Mouse (Mus musculus) left cerebral cortex, postnatal 4 days (tissue): Measurements from ENCODE around the gene Ambra1. TPM values are rescaled to one million over a fixed set of nuclear protein-coding genes. Genes with fewer than 3 reads are reported as not detected.
A peak's percentile ranks its signal among the peaks of the same experiment; 100 is the strongest.

ENCODE experiments used
- DNase-seq: peaks from one replicate; pipeline ENCODE4 v3.0.0-alpha.2; 2022
- intact Hi-C: fragments of 180-260 bp; cut with DNase I; formaldehyde crosslinking; loops from one replicate; pipeline ENCODE4 v1.15.1; 2025
- microRNA-seq: library from miRNA; unstranded; fragments of <30 nt; microRNA quantifications from one replicate; pipeline ENCODE4 v1.2.0, GENCODE M21; 2022
- total RNA-seq, 2 experiments: library from RNA; stranded (reverse); gene quantifications; 2 replicates each; pipeline ENCODE4 v1.2.3; 2021

Ambra1 gene
- total RNA-seq, 2 experiments from 2014 or later: 56.5 to 56.7 TPM

GRCm38 (mm10) chr2:91955875-91956274 is 225.9 kb downstream of the Ambra1 start:
- DNase-seq: no peak
- intact Hi-C loops: no loop called here

- intact Hi-C loops: no loop called here
Observed at GRCm38 (mm10) chr2:91957096-91957495, 227.2 kb downstream of the Ambra1 start.

GRCm38 (mm10) chr2:91958049-91958448 is 228.1 kb downstream of the Ambra1 start:
- intact Hi-C loops: no loop called here
- no peak for DNase-seq

More at GRCm38 (mm10) chr2:91957096-91957495, 227.2 kb downstream of the Ambra1 start:
- peak; percentile 69 for DNase-seq

- intact Hi-C loops: no loop called here
- no peak for DNase-seq
Observed at GRCm38 (mm10) chr2:91958701-91959457, 228.9 kb downstream of the Ambra1 start.

GRCm38 (mm10) chr2:91959544-91960410 is 229.8 kb downstream of the Ambra1 start:
- intact Hi-C loops: no loop called here
- peak; percentile 74 for DNase-seq

GRCm38 (mm10) chr2:91960459-91960858 is 230.5 kb downstream of the Ambra1 start:
- no peak for DNase-seq
- intact Hi-C loops: no loop called here

- intact Hi-C loops: no loop called here
- no peak for DNase-seq
Observed at GRCm38 (mm10) chr2:91961901-91962761, 232.2 kb downstream of the Ambra1 start.

- DNase-seq: no peak
- intact Hi-C loops: no loop called here
Observed at GRCm38 (mm10) chr2:91962864-91963401, 233.0 kb downstream of the Ambra1 start.

- DNase-seq: peak; percentile 97
- intact Hi-C loops: no loop called here
Observed at GRCm38 (mm10) chr2:91963443-91963932, 233.6 kb downstream of the Ambra1 start.

GRCm38 (mm10) chr2:91964610-91965204 is 234.8 kb downstream of the Ambra1 start:
- intact Hi-C loops: no loop called here
- DNase-seq: no peak

GRCm38 (mm10) chr2:91965417-91965816 is 235.5 kb downstream of the Ambra1 start:
- intact Hi-C loops: no loop called here
- no peak for DNase-seq

- intact Hi-C loops: no loop called here
- no peak for DNase-seq
Observed at GRCm38 (mm10) chr2:91966367-91966766, 236.4 kb downstream of the Ambra1 start.

- DNase-seq: no peak
- intact Hi-C loops: no loop called here
Observed at GRCm38 (mm10) chr2:91967962-91968361, 238.0 kb downstream of the Ambra1 start.

Small RNA genes lying within 50 kb of the gene (microRNA-seq; reads per million reads assigned to microRNA genes)
- not detected for gene Mir6999

Other genes starting within 250 kb of the Ambra1 start
- 100 to 1,000 TPM; 156 to 163 TPM for gene Ckap5, start 203.4 kb upstream of the Ambra1 start, total RNA-seq
- under 1 TPM in 1 of 2 experiments, not detected in 1; 0.26 TPM for gene F2, start 93.7 kb upstream of the Ambra1 start, total RNA-seq
- gene Zfp408, start 80.3 kb upstream of the Ambra1 start, total RNA-seq: 10 to 100 TPM; 24.2 to 26.2 TPM
- 10 to 100 TPM; 87.4 to 99.0 TPM for gene Arhgap1, start 80.3 kb upstream of the Ambra1 start, total RNA-seq
- gene Atg13, start 19.6 kb upstream of the Ambra1 start, total RNA-seq: 10 to 100 TPM; 40.1 to 40.9 TPM
- gene Harbi1, start 19.3 kb upstream of the Ambra1 start, total RNA-seq: 1 to 10 TPM; 8.4 to 9.9 TPM
- 10 to 100 TPM; 10.8 to 12.2 TPM for gene Chrm4, start 197.1 kb downstream of the Ambra1 start, total RNA-seq
- 10 to 100 TPM; 40.6 to 45.4 TPM for gene Mdk, start 202.2 kb downstream of the Ambra1 start, total RNA-seq
- not detected for gene Gm9821, start 215.6 kb downstream of the Ambra1 start, total RNA-seq
- gene Dgkz, start 245.7 kb downstream of the Ambra1 start, total RNA-seq: 100 to 1,000 TPM; 134 to 158 TPM